ENCODE assay signal across 8 mouse cellular contexts in genomic region chr19:3686215-3686894, GRCm38 (mm10). TPM values are rescaled to one million over a fixed set of nuclear protein-coding genes. Genes with fewer than 3 reads are reported as not detected.
DNase-seq lines count a peak whose midpoint lies in the region; ATAC-seq and TF ChIP-seq lines count a peak whose summit lies in the region.

TSS of gene Lrp5 (minus strand) at chr19:3686564.

- TF ChIP-seq CTCF in lung, postnatal 0 days (IDR thresholded peaks at IDR 0.05), result no peak

- no peaks in the 10 kb centered on the region for H3K9me3 ChIP-seq in lung, postnatal 0 days (ENCODE audit: low read length)

- H3K27ac ChIP-seq in lung, postnatal 0 days (ENCODE audit: low read length), result peak within 1 kb of the TSS; percentile 90

- H3K4me1 ChIP-seq in lung, postnatal 0 days (ENCODE audit: insufficient read depth, low read depth, low read length), result peaks cover 34% of the 10 kb centered on the region

- H3K4me2 ChIP-seq in lung, postnatal 0 days (replicated peaks; ENCODE audit: low read depth, low read length), result peak within 1 kb of the TSS; percentile 92

- peak; percentile 56 for DNase-seq in ovary, adult 18-20 months (ENCODE audit: low spot score)
- DNase-seq in ovary, postnatal 10 days (ENCODE audit: low spot score), result no peak
- DNase-seq in embryo, embryonic 10.5 days (ENCODE audit: low spot score), result peak; percentile 60
- DNase-seq in heart, adult 8-10 months (ENCODE audit: low spot score), result peak; percentile 59
- DNase-seq in kidney, adult 9 months, result peak; percentile 59
- DNase-seq in lung, postnatal 0 days (ENCODE audit: low spot score), result peak; percentile 69
- peak; percentile 49 for DNase-seq in right cerebral cortex, postnatal 25 days

- peak within 1 kb of the TSS; percentile 92 for H3K4me3 ChIP-seq in lung, postnatal 0 days (ENCODE audit: low read depth, low read length)

- H3K36me3 ChIP-seq in lung, postnatal 0 days (ENCODE audit: insufficient read depth, low read length), result no peaks in the 10 kb centered on the region

- ATAC-seq in lung, postnatal 0 days, result peak; percentile 68
- no peak for ATAC-seq in inflammation-experienced regulatory T-cells, adult 6 months

- H3K27me3 ChIP-seq in lung, postnatal 0 days (replicated peaks; ENCODE audit: insufficient read depth, low read length), result no peaks in the 10 kb centered on the region

- peak within 1 kb of the TSS; percentile 80 for H3K9ac ChIP-seq in lung, postnatal 0 days (replicated peaks; ENCODE audit: low read depth)

- no peak for TF ChIP-seq EP300 in lung, postnatal 0 days (IDR thresholded peaks at IDR 0.05)

- 1% methylated on average over 49 of the region's 83 CpGs for WGBS in lung, postnatal 0 days

RNA-seq across cellular contexts. Expression of gene Lrp5, which starts in this region (rescaled TPM):
- 10 to 100 TPM; 48.9 to 52.9 (median 50.7) TPM for total RNA-seq in heart, adult 8-10 months (2022)
- 4.1 and 5.1 TPM in 2 replicates for polyA plus RNA-seq in lung, postnatal 0 days (2015; fragmentation: Nextera tagmentation; extraction: Ambion mirVana)
- under 1 TPM in 2 of 3 experiments, not detected in 1; 0.05 to 0.08 TPM for polyA plus RNA-seq in inflammation-experienced regulatory T-cells, adult 6 months (2017; shearing (Covaris generic))
